Mouse (Mus musculus) small intestine, adult 2 months (tissue): Measurements from ENCODE around the gene Arid2.

Source experiments
- CTCF ChIP-seq: fragments of 200-500 bp; IDR thresholded peaks from 2 replicates; pipeline ENCODE4 v1.5.1; 2012; ENCODE audit warnings: low read depth, mild to moderate bottlenecking, control low read depth, inconsistent platforms, low read length, moderate library complexity, mixed read lengths; ENCODE audit not compliant: insufficient replicate concordance, insufficient read length; ENCODE audit errors: extremely low read depth
- POLR2A ChIP-seq: fragments of 200-500 bp; IDR thresholded peaks from 2 replicates; pipeline ENCODE4 v1.6.1; 2012; ENCODE audit warnings: low read depth, mild to moderate bottlenecking, control low read depth, inconsistent platforms, low read length, moderate library complexity

DNA sequence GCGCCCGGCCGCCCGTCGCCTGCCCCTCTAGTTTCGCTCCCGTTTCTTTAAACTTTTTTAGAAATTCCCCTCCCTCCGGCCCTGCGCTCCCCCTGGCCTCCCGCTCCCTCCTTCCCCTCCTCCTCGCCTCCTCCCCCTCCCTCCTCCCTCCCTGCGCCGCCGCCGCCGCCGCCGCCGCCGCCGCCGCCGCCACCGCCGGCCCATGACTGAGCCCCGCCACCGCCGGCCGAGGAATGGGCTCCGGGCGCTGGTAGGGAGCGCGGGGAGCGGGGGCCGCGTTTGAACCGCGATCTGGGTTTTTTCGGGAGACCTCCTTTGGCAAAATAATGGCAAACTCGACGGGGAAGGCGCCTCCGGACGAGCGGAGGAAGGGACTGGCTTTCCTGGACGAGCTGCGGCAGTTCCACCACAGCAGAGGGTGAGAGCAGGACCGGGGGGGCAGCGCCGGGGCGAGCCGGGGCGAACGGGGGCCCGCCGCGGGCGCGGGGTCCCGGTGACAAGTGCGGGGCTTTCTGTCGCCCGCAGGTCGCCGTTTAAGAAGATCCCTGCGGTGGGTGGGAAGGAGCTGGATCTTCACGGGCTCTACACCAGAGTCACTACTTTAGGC lies at the start of gene Arid2:
- TF ChIP-seq POLR2A (0 out of 2 replicates have a peak, but pooled peaks have one; percentile 62), CTCF (no peak)
